Mouse (Mus musculus) forebrain, embryonic 15.5 days (tissue): ENCODE measurements around the gene Fmo4. TPM values are rescaled to one million over a fixed set of nuclear protein-coding genes. Genes with fewer than 3 reads are reported as not detected.
"Not testable (repeated sequence)": the region's sequence is repeated elsewhere in the genome, so short reads cannot be mapped to it uniquely, and the experiment has no call there.

ENCODE experiments used
- ATAC-seq: fragments of 200-750 bp; cut with Nextera tagmentation; replicated peaks from 2 replicates; pipeline ENCODE4 v1.8.0; 2017; ENCODE audit warnings: mild to moderate bottlenecking, moderate TSS enrichment, moderate library complexity
- H3K27ac ChIP-seq: fragments of 300-500 bp; sonication (generic); replicated peaks from 2 replicates; pipeline ENCODE4 v1.5.1; 2015; ENCODE audit warnings: mild to moderate bottlenecking, inconsistent platforms
- H3K27me3 ChIP-seq: fragments of 300-500 bp; sonication (generic); 2 replicates; pipeline ENCODE4 v1.6.1; 2015; ENCODE audit warnings: inconsistent platforms
- H3K36me3 ChIP-seq: fragments of 300-500 bp; sonication (generic); 2 replicates; pipeline ENCODE4 v1.6.1; 2015; ENCODE audit warnings: mild to moderate bottlenecking, inconsistent platforms
- H3K4me1 ChIP-seq: fragments of 300-500 bp; sonication (generic); 2 replicates; pipeline ENCODE4 v1.6.1; 2015; ENCODE audit warnings: inconsistent platforms
- H3K4me2 ChIP-seq: fragments of 300-500 bp; sonication (generic); replicated peaks from 2 replicates; pipeline ENCODE4 v1.6.1; 2015; ENCODE audit warnings: mild to moderate bottlenecking, inconsistent platforms
- H3K4me3 ChIP-seq: fragments of 300-500 bp; sonication (generic); 2 replicates; pipeline ENCODE4 v1.5.1; 2015; ENCODE audit warnings: mild to moderate bottlenecking, inconsistent platforms
- H3K9ac ChIP-seq: fragments of 300-500 bp; sonication (generic); replicated peaks from 2 replicates; pipeline ENCODE4 v1.6.1; 2015; ENCODE audit warnings: mild to moderate bottlenecking, inconsistent platforms
- H3K9me3 ChIP-seq: fragments of 300-500 bp; sonication (generic); 2 replicates; pipeline ENCODE4 v1.6.1; 2016; ENCODE audit warnings: inconsistent platforms
- WGBS: fragments of 180-500 bp; shearing (Covaris S2); methylation state at CpG from one replicate; pipeline ENCODE4 v1.1.7; 2015; ENCODE audit warnings: mixed read lengths; 5-methylcytosine and 5-hydroxymethylcytosine counted together
- polyA plus RNA-seq: library from polyadenylated mRNA; unstranded; fragments of >200 nt; fragmentation: Nextera tagmentation; extraction: Ambion mirVana; gene quantifications from 2 replicates; pipeline ENCODE4 v1.2.1, GENCODE M21; 2015

Fmo4 gene
- polyA plus RNA-seq, 1 experiment from 2014 or later: 0.10 TPM

- Histone ChIP-seq H3K4me3 (no peak overlapping the region), H3K4me1 (no peaks in the 10 kb centered on the region), H3K36me3 (no peaks in the 10 kb centered on the region), H3K27ac (no peak overlapping the region), H3K9ac (no peak overlapping the region), H3K4me2 (no peak overlapping the region), H3K27me3 (no peaks in the 10 kb centered on the region), H3K9me3 (no peaks in the 10 kb centered on the region)
- ATAC-seq: no peak
- WGBS: 81% methylated on average over 7 of the region's 7 CpGs
Measured at GRCm38 (mm10) chr1:162783669-162784248, 30.0 kb downstream of the Fmo4 start.

GRCm38 (mm10) chr1:162781035-162781434 is 32.7 kb downstream of the Fmo4 start:
- not testable (repeated sequence) for H3K9me3 ChIP-seq, H3K4me2 ChIP-seq, ATAC-seq, H3K4me3 ChIP-seq, H3K9ac ChIP-seq, H3K36me3 ChIP-seq, H3K27me3 ChIP-seq, H3K4me1 ChIP-seq, H3K27ac ChIP-seq
- WGBS: 89% methylated on average over 2 of the region's 2 CpGs

GRCm38 (mm10) chr1:162777943-162778538 is 35.7 kb downstream of the Fmo4 start:
- no peaks in the 10 kb centered on the region for H3K27me3 ChIP-seq
- no peaks in the 10 kb centered on the region for H3K9me3 ChIP-seq
- WGBS: 88% methylated on average over 5 of the region's 5 CpGs
- H3K36me3 ChIP-seq: no peaks in the 10 kb centered on the region
- no peaks in the 10 kb centered on the region for H3K4me1 ChIP-seq
- ATAC-seq: no peak
- no peak overlapping the region for H3K4me2 ChIP-seq
- H3K4me3 ChIP-seq: no peak overlapping the region
- H3K9ac ChIP-seq: no peak overlapping the region
- no peak overlapping the region for H3K27ac ChIP-seq

GRCm38 (mm10) chr1:162773661-162774060 is 40.1 kb downstream of the Fmo4 start:
- H3K36me3 ChIP-seq: no peaks in the 10 kb centered on the region
- no peak overlapping the region for H3K9ac ChIP-seq
- 56% methylated on average over 4 of the region's 4 CpGs for WGBS
- H3K4me3 ChIP-seq: no peak overlapping the region
- peak; percentile 90 for ATAC-seq
- no peaks in the 10 kb centered on the region for H3K9me3 ChIP-seq
- H3K27ac ChIP-seq: no peak overlapping the region
- no peaks in the 10 kb centered on the region for H3K27me3 ChIP-seq
- H3K4me2 ChIP-seq: no peak overlapping the region
- H3K4me1 ChIP-seq: no peaks in the 10 kb centered on the region

- no peaks in the 10 kb centered on the region for H3K4me1 ChIP-seq
- no peaks in the 10 kb centered on the region for H3K9me3 ChIP-seq
- ATAC-seq: no peak
- no peak overlapping the region for H3K27ac ChIP-seq
- no peaks in the 10 kb centered on the region for H3K27me3 ChIP-seq
- H3K4me2 ChIP-seq: no peak overlapping the region
- H3K9ac ChIP-seq: no peak overlapping the region
- no peaks in the 10 kb centered on the region for H3K36me3 ChIP-seq
- 59% methylated on average over 4 of the region's 4 CpGs for WGBS
- no peak overlapping the region for H3K4me3 ChIP-seq
Measured at GRCm38 (mm10) chr1:162771617-162772360, 42.0 kb downstream of the Fmo4 start.

GRCm38 (mm10) chr1:162752009-162752408 is 61.8 kb downstream of the Fmo4 start:
- Histone ChIP-seq H3K27me3 (no peaks in the 10 kb centered on the region), H3K4me3 (no peak overlapping the region), H3K9me3 (no peaks in the 10 kb centered on the region), H3K36me3 (no peaks in the 10 kb centered on the region), H3K9ac (no peak overlapping the region), H3K4me2 (no peak overlapping the region), H3K27ac (no peak overlapping the region), H3K4me1 (no peaks in the 10 kb centered on the region)
- no peak for ATAC-seq
- 94% methylated on average over 6 of the region's 6 CpGs for WGBS

- Histone ChIP-seq H3K4me1 (no peaks in the 10 kb centered on the region), H3K27ac (no peak overlapping the region), H3K27me3 (no peaks in the 10 kb centered on the region), H3K36me3 (no peaks in the 10 kb centered on the region), H3K4me2 (no peak overlapping the region), H3K9me3 (no peaks in the 10 kb centered on the region), H3K9ac (no peak overlapping the region), H3K4me3 (no peak overlapping the region)
- ATAC-seq: no peak
- 78% methylated on average over 7 of the region's 7 CpGs for WGBS
Measured at GRCm38 (mm10) chr1:162749607-162750006, 64.2 kb downstream of the Fmo4 start.

- no peak for ATAC-seq
- WGBS: 85% methylated on average over 5 of the region's 5 CpGs
- Histone ChIP-seq H3K36me3 (no peaks in the 10 kb centered on the region), H3K27ac (no peak overlapping the region), H3K4me3 (no peak overlapping the region), H3K9ac (no peak overlapping the region), H3K4me1 (no peaks in the 10 kb centered on the region), H3K27me3 (no peaks in the 10 kb centered on the region), H3K9me3 (no peaks in the 10 kb centered on the region), H3K4me2 (no peak overlapping the region)
Measured at GRCm38 (mm10) chr1:162748761-162749160, 65.0 kb downstream of the Fmo4 start.

Other genes with a start within 250 kb of the Fmo4 start
- 70.7 and 76.7 TPM in 2 replicates for gene Vamp4, start 243.5 kb downstream of the Fmo4 start, polyA plus RNA-seq
- gene Myoc, start 174.8 kb downstream of the Fmo4 start, polyA plus RNA-seq: not detected in 2 replicates
- not detected in 2 replicates for gene Myocos, start 155.8 kb downstream of the Fmo4 start, polyA plus RNA-seq
- 135 and 141 TPM in 2 replicates for gene Prrc2c, start 73.4 kb downstream of the Fmo4 start, polyA plus RNA-seq
- 15.3 and 16.1 TPM in 2 replicates for gene Fmo1, start 52.6 kb upstream of the Fmo4 start, polyA plus RNA-seq
- 0.14 TPM in 1 of 2 replicates, not detected in the other for gene Fmo2, start 84.8 kb upstream of the Fmo4 start, polyA plus RNA-seq
- not detected in 2 replicates for gene Fmo6, start 123.5 kb upstream of the Fmo4 start, polyA plus RNA-seq
- gene Fmo3, start 170.6 kb upstream of the Fmo4 start, polyA plus RNA-seq: not detected in 2 replicates